Mouse (Mus musculus) midbrain, postnatal 0 days (tissue): ENCODE data around the gene Fam173a. TPM values are rescaled to one million over a fixed set of nuclear protein-coding genes. Genes with fewer than 3 reads are reported as not detected.

Source experiments
- ATAC-seq: fragments of 200-750 bp; cut with Nextera tagmentation; 2 replicates; pipeline ENCODE4 v1.8.0; 2017; ENCODE audit warnings: moderate number of reproducible peaks, mild to moderate bottlenecking, moderate TSS enrichment, moderate library complexity; ENCODE audit not compliant: low FRiP score
- DNase-seq: peaks from one replicate; pipeline ENCODE4 v3.0.0-alpha.2; 2015; ENCODE audit warnings: low spot score
- H3K27ac ChIP-seq: fragments of 300-500 bp; sonication (generic); 2 replicates; pipeline ENCODE4 v1.5.1; 2014; ENCODE audit warnings: low read depth, mild to moderate bottlenecking, low read length, mixed read lengths
- H3K27me3 ChIP-seq: fragments of 300-500 bp; sonication (generic); 2 replicates; pipeline ENCODE4 v1.6.1; 2014; ENCODE audit warnings: low read length, control low read depth, mixed read lengths; ENCODE audit not compliant: insufficient read depth
- H3K36me3 ChIP-seq: fragments of 300-500 bp; sonication (generic); 2 replicates; pipeline ENCODE4 v1.6.1; 2014; ENCODE audit warnings: low read length, control low read depth, mixed read lengths; ENCODE audit not compliant: insufficient read depth
- H3K4me1 ChIP-seq: fragments of 300-500 bp; sonication (generic); 2 replicates; pipeline ENCODE4 v1.6.1; 2014; ENCODE audit warnings: mild to moderate bottlenecking, control low read depth, antibody characterized with exemption, low read length, mixed read lengths; ENCODE audit not compliant: insufficient read depth
- H3K4me2 ChIP-seq: fragments of 300-500 bp; sonication (generic); 2 replicates; pipeline ENCODE4 v1.6.1; 2014; ENCODE audit warnings: low read depth, mild to moderate bottlenecking, low read length, mixed read lengths; ENCODE audit not compliant: poor library complexity, severe bottlenecking
- H3K4me3 ChIP-seq: fragments of 300-500 bp; sonication (generic); 2 replicates; pipeline ENCODE4 v1.5.1; 2014; ENCODE audit warnings: low read depth, mild to moderate bottlenecking, low read length, moderate library complexity
- H3K9ac ChIP-seq: fragments of 300-500 bp; sonication (generic); replicated peaks from 2 replicates; pipeline ENCODE4 v1.6.1; 2014; ENCODE audit warnings: mild to moderate bottlenecking, low read length, moderate library complexity, mixed read lengths; ENCODE audit not compliant: poor library complexity, severe bottlenecking
- H3K9me3 ChIP-seq: fragments of 300-500 bp; sonication (generic); 2 replicates; pipeline ENCODE4 v1.6.1; 2016; ENCODE audit warnings: low read length, control low read depth
- CTCF ChIP-seq: IDR thresholded peaks from 2 replicates; pipeline ENCODE4 v1.5.1; 2016; ENCODE audit warnings: antibody characterized with exemption, mild to moderate bottlenecking
- WGBS: fragments of 180-500 bp; shearing (Covaris S2); extraction: QIAGEN DNeasy Blood & Tissue Kit; methylation state at CpG from one replicate; pipeline ENCODE4 v1.1.7; 2014; 5-methylcytosine and 5-hydroxymethylcytosine counted together
- polyA plus RNA-seq: library from polyadenylated mRNA; unstranded; fragments of >200 nt; fragmentation: Nextera tagmentation; extraction: Ambion mirVana; gene quantifications from 2 replicates; pipeline ENCODE4 v1.2.1, GENCODE M21; 2015
- total RNA-seq: library from RNA; depleted of rRNA; stranded (reverse); fragments of >200 nt; gene quantifications from 2 replicates; pipeline ENCODE4 v1.2.3, GENCODE M21; 2014

Gene Fam173a
- total and polyA plus RNA-seq, 2 experiments from 2014 or later, result 74.2 to 106 TPM

DNA sequence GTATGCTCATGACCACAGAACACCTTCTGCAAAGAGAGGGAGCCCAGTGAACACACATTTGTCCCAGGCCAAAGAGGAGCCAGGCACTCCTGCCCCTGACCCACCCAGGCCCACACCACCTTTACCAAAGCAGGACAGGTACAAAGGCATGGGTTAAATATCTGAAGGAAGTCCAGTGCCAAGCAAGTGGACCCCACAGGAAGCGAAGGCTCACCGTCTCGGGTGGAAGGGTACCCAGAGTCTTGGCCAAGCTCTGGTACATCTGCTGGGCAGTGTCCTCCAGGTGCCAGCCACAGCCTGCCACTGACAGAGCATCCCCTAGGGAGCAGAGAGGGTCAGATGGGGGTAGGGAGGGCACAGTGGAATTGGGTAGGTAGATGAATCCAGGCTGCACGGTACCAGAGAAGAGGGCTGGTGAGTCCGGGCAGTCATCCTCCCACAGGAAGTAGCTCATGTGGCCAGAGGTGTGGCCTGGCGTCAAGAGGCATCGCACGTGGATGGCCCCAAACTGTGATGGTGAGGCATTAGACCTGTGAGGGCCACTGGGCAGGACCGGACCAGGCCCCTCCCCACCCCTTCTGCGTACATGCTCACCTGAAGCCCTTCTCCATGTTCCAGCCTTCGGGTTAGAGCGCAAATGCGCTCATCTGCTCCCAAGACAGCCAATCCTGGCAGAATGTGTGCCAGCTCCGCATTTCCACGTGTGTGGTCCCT lies 8.7 kb downstream of the Fam173a start:
- Histone ChIP-seq H3K4me2 (peak overlapping the region; percentile 86), H3K36me3 (peaks cover 45% of the 10 kb centered on the region), H3K4me1 (peaks cover 11% of the 10 kb centered on the region), H3K9me3 (no peaks in the 10 kb centered on the region), H3K4me3 (peak overlapping the region; percentile 73), H3K27me3 (no peaks in the 10 kb centered on the region), H3K27ac (0 out of 2 replicates have a peak overlapping the region, but pooled peaks have one; percentile 62), H3K9ac (peak overlapping the region; percentile 69; the same call in 1 of the 2 replicates)
- 80% methylated on average over 15 of the region's 15 CpGs for WGBS
- DNase-seq (no peak), ATAC-seq (no peak)
- TF ChIP-seq CTCF, result no peak

DNA sequence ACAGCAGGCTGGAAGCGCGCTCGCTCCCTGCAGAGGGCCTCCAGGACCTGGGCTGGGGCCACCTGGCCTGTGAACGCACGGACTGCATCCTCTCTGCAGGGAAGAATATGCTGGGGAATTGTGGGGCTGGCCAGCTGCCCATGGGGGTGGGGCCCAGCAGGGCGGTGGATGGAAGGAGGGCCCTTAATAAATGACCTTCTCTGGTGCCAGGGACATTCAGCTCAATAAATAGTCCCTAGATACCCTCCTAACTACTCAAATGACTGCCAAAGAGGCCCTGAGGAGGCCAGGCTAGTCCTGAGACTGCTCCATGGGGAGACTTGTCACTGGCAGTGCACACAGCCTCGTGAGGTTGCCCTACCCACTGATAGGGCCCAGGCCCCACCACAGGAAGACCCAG lies 9.6 kb downstream of the Fam173a start:
- H3K9me3 ChIP-seq, result no peaks in the 10 kb centered on the region
- no peak overlapping the region for H3K4me3 ChIP-seq
- DNase-seq, result no peak
- H3K27ac ChIP-seq, result no peak overlapping the region
- H3K36me3 ChIP-seq, result peaks cover 49% of the 10 kb centered on the region
- ATAC-seq, result no peak
- no peak for TF ChIP-seq CTCF
- no peak overlapping the region for H3K4me2 ChIP-seq
- no peak overlapping the region for H3K9ac ChIP-seq
- WGBS, result 76% methylated on average over 7 of the region's 7 CpGs
- peaks cover 11% of the 10 kb centered on the region for H3K4me1 ChIP-seq
- no peaks in the 10 kb centered on the region for H3K27me3 ChIP-seq

DNA sequence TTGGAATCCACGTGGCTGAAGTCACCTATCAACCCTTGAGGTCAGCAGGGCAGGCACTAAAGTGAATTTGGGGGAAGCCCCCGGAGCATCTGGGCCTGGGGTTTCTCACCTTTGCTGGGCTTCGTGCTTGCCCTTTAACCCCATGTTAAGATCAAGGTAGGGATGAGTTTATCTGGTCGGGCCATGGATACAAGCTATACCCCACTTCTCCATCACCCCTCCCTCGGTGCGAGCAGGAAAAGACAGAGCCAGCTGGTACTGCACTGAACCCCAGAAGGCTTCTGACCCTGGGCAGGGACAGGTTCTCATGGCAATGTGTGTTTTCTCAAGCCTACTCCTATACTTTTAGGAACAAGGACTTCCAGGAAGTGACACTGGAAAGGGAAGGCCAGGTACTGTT lies 11.4 kb downstream of the Fam173a start:
- Histone ChIP-seq H3K9ac (no peak overlapping the region), H3K4me1 (peaks cover 11% of the 10 kb centered on the region), H3K9me3 (no peaks in the 10 kb centered on the region), H3K27me3 (no peaks in the 10 kb centered on the region), H3K36me3 (peaks cover 44% of the 10 kb centered on the region), H3K4me3 (no peak overlapping the region), H3K27ac (no peak overlapping the region), H3K4me2 (no peak overlapping the region)
- DNase-seq, result no peak
- 85% methylated on average over 6 of the region's 6 CpGs for WGBS
- ATAC-seq, result no peak
- no peak for TF ChIP-seq CTCF

DNA sequence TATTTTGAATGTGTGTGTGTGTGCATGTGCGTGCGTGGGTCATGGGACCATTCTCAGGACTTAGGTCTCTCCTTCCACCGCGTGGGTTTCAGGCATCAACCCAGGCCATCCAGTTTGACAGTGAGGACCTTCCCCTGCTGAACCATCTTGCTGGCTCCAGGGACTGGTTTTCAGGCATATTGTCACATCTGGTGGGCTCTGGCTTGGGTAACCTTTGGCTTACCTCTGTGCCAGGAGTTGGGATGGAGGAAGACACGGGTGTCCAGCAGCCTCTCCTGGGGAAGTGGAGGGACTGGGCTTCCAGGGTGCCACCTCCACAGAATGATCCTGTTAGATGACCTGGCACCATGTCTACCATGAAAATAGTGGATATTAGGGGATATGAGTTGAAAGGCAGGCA lies 14.8 kb downstream of the Fam173a start:
- WGBS, result 96% methylated on average over 5 of the region's 5 CpGs
- H3K9me3 ChIP-seq, result no peaks in the 10 kb centered on the region
- DNase-seq (no peak), ATAC-seq (no peak)
- peaks cover 7% of the 10 kb centered on the region for H3K4me1 ChIP-seq
- no peak for TF ChIP-seq CTCF
- no peak overlapping the region for H3K4me3 ChIP-seq
- H3K36me3 ChIP-seq, result peaks cover 34% of the 10 kb centered on the region
- no peaks in the 10 kb centered on the region for H3K27me3 ChIP-seq
- H3K4me2 ChIP-seq, result no peak overlapping the region
- no peak overlapping the region for H3K27ac ChIP-seq
- H3K9ac ChIP-seq, result no peak overlapping the region

DNA sequence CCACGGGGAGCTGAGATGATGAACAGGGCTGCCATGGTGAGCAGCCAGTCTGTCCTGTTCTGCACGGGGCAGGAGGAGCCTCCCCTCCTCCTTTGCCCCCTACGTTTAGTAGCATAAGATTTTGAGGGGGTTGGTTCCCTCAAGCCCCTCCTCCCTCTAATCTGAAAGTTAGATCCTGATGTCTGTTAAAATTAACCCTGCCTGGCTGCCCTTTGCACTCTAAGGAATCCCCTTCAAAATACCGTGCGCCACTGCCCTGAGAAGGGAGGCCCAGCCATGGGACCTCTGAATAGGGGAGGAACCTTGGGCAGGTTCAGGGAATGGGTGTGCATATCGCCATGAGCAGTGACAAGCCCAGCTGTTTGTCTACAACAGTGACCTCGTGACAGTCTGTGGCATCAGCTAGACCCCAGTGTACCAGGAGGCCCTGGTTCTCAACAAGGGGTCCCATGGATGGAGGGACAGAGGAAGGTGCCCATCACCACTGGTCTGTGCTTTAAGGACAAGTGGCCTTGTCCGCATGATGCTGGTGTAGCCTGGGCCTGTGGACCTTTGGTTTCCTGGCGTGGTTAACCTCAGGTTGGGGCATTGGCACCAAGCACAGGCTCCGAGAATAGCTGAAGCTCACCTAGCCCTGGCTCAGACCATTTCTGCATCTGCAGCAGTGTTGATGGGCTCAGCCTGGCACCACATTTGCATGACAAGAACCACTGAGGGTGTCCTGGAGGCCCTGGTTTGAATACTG lies 17.2 kb downstream of the Fam173a start:
- 81% methylated on average over 10 of the region's 10 CpGs for WGBS
- H3K4me3 ChIP-seq, result no peak overlapping the region
- H3K9me3 ChIP-seq, result no peaks in the 10 kb centered on the region
- no peaks in the 10 kb centered on the region for H3K27me3 ChIP-seq
- H3K4me1 ChIP-seq, result peaks cover 7% of the 10 kb centered on the region
- DNase-seq (no peak), ATAC-seq (no peak)
- no peak overlapping the region for H3K9ac ChIP-seq
- TF ChIP-seq CTCF, result no peak
- peaks cover 11% of the 10 kb centered on the region; the same call in 1 of the 2 replicates for H3K36me3 ChIP-seq
- no peak overlapping the region for H3K27ac ChIP-seq
- no peak overlapping the region for H3K4me2 ChIP-seq

DNA sequence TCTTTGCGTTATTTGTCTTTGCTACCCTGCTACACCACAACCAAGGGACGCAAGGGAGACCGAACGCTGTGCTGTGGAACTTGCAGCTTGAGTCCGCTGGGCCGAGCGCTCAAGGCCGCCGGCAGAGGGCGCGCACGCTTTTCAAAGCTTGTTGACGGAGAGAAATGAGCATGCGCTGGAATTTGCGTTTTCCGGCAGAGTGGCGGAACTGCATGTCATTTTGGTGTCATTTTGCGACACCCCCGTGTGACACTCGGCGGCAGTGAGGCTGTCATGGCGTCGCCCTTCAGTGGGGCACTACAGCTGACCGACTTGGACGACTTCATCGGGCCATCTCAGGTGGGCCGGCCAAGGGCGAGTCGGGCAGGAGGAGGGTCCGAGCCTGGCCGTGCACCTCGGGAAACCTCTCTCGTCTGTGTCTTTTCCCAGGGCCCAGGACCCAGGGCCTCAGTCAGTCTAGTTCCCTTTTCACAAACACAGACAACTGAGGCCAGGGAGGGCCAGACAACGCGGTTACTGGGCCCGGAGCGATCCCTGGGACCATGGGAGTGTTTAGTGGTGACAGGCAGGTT lies 19.1 kb downstream of the Fam173a start, which contains the start of gene Narfl:
TSS of gene Narfl (plus strand) at position 228 of the 572 bp plus-strand sequence.
- H3K27ac ChIP-seq, result no peak within 1 kb of the TSS
- H3K4me3 ChIP-seq, result peak within 1 kb of the TSS; percentile 61
- peak within 1 kb of the TSS; percentile 78 for H3K4me2 ChIP-seq
- under 1% methylated on average over 37 of the region's 37 CpGs for WGBS
- peak within 1 kb of the TSS; percentile 86 for H3K9ac ChIP-seq
- peaks cover 7% of the 10 kb centered on the region for H3K4me1 ChIP-seq
- peak; percentile 100 for TF ChIP-seq CTCF
- H3K27me3 ChIP-seq, result no peaks in the 10 kb centered on the region
- no peaks in the 10 kb centered on the region for H3K9me3 ChIP-seq
- ATAC-seq, result peak; percentile 79
- 0 out of 2 replicates have a peak, but pooled peaks cover 6% of the 10 kb centered on the region for H3K36me3 ChIP-seq
- DNase-seq, result peak; percentile 97
